Mouse (Mus musculus) hindbrain, embryonic 13.5 days (tissue): ENCODE measurements around the gene Heatr1. TPM values are rescaled to one million over a fixed set of nuclear protein-coding genes. Genes with fewer than 3 reads are reported as not detected.
"Not testable (repeated sequence)": the region's sequence is repeated elsewhere in the genome, so short reads cannot be mapped to it uniquely, and the experiment has no call there.

ENCODE experiments used
- ATAC-seq: fragments of 200-750 bp; cut with Nextera tagmentation; 2 replicates; pipeline ENCODE4 v1.8.0; 2017; ENCODE audit warnings: moderate TSS enrichment; ENCODE audit not compliant: low FRiP score
- H3K27ac ChIP-seq: fragments of 300-500 bp; sonication (generic); 2 replicates; pipeline ENCODE4 v1.5.1; 2015; ENCODE audit warnings: inconsistent platforms, mild to moderate bottlenecking, moderate library complexity
- H3K27me3 ChIP-seq: fragments of 300-500 bp; sonication (generic); 2 replicates; pipeline ENCODE4 v1.6.1; 2015; ENCODE audit warnings: mild to moderate bottlenecking, inconsistent platforms
- H3K36me3 ChIP-seq: fragments of 300-500 bp; sonication (generic); 2 replicates; pipeline ENCODE4 v1.6.1; 2015; ENCODE audit warnings: mild to moderate bottlenecking, inconsistent platforms
- H3K4me1 ChIP-seq: fragments of 300-500 bp; sonication (generic); replicated peaks from 2 replicates; pipeline ENCODE4 v1.6.1; 2015; ENCODE audit warnings: inconsistent platforms
- H3K4me2 ChIP-seq: fragments of 300-500 bp; sonication (generic); 2 replicates; pipeline ENCODE4 v1.6.1; 2015; ENCODE audit warnings: inconsistent platforms, mild to moderate bottlenecking, moderate library complexity
- H3K4me3 ChIP-seq: fragments of 300-500 bp; sonication (generic); 2 replicates; pipeline ENCODE4 v1.5.1; 2015; ENCODE audit warnings: mild to moderate bottlenecking, inconsistent platforms
- H3K9ac ChIP-seq: fragments of 300-500 bp; sonication (generic); 2 replicates; pipeline ENCODE4 v1.6.1; 2015; ENCODE audit warnings: mild to moderate bottlenecking, inconsistent platforms
- H3K9me3 ChIP-seq: fragments of 300-500 bp; sonication (generic); 2 replicates; pipeline ENCODE4 v1.6.1; 2016; ENCODE audit warnings: inconsistent platforms
- WGBS: fragments of 180-500 bp; shearing (Covaris S2); methylation state at CpG from one replicate; pipeline ENCODE4 v1.1.7; 2015; 5-methylcytosine and 5-hydroxymethylcytosine counted together
- polyA plus RNA-seq: library from polyadenylated mRNA; unstranded; fragments of >200 nt; fragmentation: Nextera tagmentation; extraction: Ambion mirVana; gene quantifications from 2 replicates; pipeline ENCODE4 v1.2.1, GENCODE M21; 2015

Heatr1 gene
- polyA plus RNA-seq, 1 experiment from 2014 or later = 12.8 TPM

DNA sequence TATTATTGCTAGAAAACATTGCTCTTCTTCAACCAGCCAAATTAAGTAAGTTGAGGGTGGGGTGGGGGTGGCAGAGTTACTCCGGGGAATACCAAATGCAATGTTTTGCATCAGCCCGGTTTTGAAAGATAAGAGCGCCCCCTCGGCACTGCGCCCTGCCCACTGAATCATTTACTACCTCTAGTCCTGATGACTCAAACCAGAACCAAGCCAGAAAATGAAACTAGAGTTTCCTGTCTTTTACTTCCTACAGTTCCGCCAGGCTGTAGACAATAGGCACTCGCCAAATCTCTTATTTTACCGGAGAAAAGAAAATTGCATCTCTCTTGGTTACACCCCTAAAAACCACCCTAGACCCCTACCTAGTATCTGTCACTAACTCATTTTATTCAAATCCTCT lies 65.6 kb downstream of the Heatr1 start:
- Histone ChIP-seq H3K36me3 (peaks cover 10% of the 10 kb centered on the region), H3K4me3 (peak overlapping the region; percentile 69), H3K9me3 (no peaks in the 10 kb centered on the region), H3K27ac (0 out of 2 replicates have a peak overlapping the region, but pooled peaks have one; percentile 76), H3K27me3 (no peaks in the 10 kb centered on the region), H3K4me1 (peaks cover 18% of the 10 kb centered on the region), H3K4me2 (peak overlapping the region; percentile 75), H3K9ac (peak overlapping the region; percentile 83)
- ATAC-seq = no peak
- 8% methylated on average over 8 of the region's 8 CpGs for WGBS

DNA sequence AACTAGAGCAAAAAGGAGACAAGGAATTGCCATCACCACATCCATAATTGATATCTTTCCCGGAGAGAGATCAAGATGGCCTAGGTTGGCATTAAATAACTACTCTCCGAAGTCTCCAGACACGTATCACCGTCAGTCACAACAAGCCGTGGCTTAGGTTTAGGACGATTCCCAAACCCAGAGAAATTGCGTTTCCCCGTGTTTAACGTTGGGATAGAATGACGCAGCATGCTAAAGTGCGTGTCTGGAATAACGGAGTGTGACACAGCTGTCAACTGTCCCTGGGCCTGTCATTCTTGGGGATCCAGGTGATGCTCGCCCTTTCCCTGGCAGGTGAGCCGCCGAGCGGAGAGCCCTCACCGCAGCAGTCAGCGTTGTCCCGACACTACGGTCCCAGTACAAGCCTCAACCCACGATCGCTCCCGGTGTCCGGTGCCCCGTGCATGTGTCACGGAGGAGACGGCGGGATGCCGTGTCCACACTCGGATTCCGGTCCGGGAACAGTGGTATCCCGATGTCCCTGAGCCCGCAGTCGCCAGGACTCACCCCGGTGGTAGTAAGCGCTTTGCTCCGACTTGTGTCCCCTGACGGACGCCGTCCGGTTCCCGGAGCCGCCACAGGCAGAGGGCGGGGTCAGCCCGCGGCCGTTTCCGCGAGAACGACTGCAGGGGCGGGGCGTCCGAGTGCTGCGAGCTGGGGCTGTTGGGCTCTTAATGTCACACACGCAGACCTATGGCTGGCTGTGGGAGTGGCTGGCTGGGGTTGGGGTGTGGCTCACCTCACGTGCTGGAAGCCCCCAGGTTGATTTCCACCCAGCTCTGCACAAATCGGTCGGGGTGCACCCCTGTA lies 66.3 kb downstream of the Heatr1 start:
- H3K36me3 ChIP-seq = peaks cover 8% of the 10 kb centered on the region
- no peaks in the 10 kb centered on the region for H3K27me3 ChIP-seq
- H3K4me2 ChIP-seq = peak overlapping the region; percentile 75
- H3K4me1 ChIP-seq = peaks cover 18% of the 10 kb centered on the region
- ATAC-seq = peak; percentile 95
- H3K9ac ChIP-seq = peak overlapping the region; percentile 83
- WGBS = under 1% methylated on average over 59 of the region's 59 CpGs
- peak overlapping the region; percentile 69 for H3K4me3 ChIP-seq
- no peaks in the 10 kb centered on the region for H3K9me3 ChIP-seq
- peak overlapping the region; percentile 76 for H3K27ac ChIP-seq

DNA sequence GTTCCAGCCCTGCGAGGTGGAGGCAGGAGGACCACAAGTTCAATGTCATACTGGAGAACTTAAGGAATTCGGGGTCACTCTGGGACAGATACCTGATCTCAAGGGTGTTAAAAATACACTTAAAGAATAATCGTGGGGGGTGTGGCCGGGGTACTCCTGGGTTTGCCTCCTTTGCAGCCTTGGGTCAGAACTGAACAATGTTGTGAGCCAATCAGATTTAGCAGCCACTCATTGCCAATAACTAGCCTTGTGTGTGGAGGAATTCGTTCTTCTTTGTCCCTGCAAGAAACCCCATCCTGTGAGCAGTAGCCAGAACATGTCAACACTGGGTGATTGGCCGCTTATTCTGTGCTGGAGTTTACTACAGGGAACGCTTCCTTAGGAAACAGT lies 66.9 kb downstream of the Heatr1 start:
- Histone ChIP-seq H3K27ac (peak overlapping the region; percentile 76), H3K9ac (peak overlapping the region; percentile 83), H3K4me2 (peak overlapping the region; percentile 75), H3K36me3 (peaks cover 4% of the 10 kb centered on the region), H3K9me3 (no peaks in the 10 kb centered on the region), H3K4me1 (peaks cover 18% of the 10 kb centered on the region), H3K4me3 (peak overlapping the region; percentile 69), H3K27me3 (no peaks in the 10 kb centered on the region)
- peak; percentile 52 for ATAC-seq
- WGBS = 2% methylated on average over 7 of the region's 7 CpGs

DNA sequence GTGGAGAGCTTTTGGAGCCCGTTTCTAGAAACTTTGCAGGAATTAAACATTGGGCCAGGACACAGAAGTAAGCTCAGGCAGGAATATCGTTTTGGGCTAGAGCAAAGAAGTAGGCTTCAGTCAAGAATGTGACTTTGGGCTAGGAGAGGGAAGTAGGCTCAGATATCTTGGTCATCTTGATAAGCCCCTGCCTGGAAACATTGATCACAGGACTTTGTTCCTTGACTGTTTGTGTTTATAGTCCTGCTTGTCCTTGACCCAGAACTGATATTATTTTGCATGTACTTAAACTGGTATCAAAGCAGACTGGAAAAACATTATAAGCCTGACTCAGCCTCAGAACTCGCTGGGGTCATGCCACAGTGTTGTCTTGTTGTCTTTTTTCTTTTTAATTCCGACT lies 67.8 kb downstream of the Heatr1 start:
- Histone ChIP-seq H3K27me3 (no peaks in the 10 kb centered on the region), H3K4me3 (no peak overlapping the region), H3K9me3 (no peaks in the 10 kb centered on the region), H3K36me3 (no peaks in the 10 kb centered on the region), H3K27ac (no peak overlapping the region), H3K4me2 (no peak overlapping the region), H3K4me1 (peaks cover 18% of the 10 kb centered on the region), H3K9ac (no peak overlapping the region)
- ATAC-seq = no peak
- WGBS = 82% methylated on average over 4 of the region's 4 CpGs

DNA sequence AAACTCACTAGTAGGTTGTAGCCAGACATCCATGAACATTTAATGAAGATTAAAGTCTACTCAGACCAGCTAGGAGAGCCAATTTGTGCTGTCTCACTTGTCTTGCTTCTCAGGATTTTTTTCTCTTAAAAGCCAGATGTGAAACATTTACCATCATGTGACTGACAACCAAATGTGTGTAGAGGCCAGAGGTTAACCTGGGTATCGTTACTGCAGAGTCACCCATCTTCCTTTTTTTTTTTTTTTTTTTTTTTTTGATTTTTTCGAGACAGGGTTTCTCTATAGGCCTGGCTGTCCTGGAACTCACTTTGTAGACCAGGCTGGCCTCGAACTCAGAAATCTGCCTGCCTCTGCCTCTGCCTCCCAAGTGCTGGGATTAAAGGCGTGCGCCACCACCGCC lies 69.3 kb downstream of the Heatr1 start:
- not testable (repeated sequence) for H3K9ac ChIP-seq, H3K9me3 ChIP-seq, H3K4me3 ChIP-seq, H3K4me2 ChIP-seq, H3K36me3 ChIP-seq, H3K27ac ChIP-seq, ATAC-seq, H3K27me3 ChIP-seq
- H3K4me1 ChIP-seq = peaks cover 18% of the 10 kb centered on the region
- 86% methylated on average over 6 of the region's 6 CpGs for WGBS

DNA sequence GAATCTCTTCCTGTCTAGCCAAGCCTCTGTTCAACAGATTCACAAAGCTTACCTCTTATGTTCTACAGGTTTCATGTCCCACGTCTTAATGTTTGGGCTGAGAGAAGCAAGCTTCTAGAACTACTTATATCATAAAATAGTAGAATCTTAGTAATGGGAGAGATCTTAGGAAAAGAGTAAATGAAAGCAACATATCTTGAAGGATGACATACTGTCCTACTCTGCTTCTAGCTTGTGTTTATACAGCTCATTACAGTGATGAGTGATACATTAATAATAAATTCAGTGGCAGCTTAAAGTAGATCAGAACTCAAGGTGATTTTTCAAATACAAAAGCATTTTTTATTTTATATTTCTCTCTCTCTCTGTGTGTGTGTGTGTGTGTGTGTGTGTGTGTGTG lies 70.0 kb downstream of the Heatr1 start, which contains the start of gene Lgals8:
TSS of gene Lgals8 (minus strand) at position 101 of the 400 bp plus-strand sequence.
- Histone ChIP-seq H3K9ac (no peak within 1 kb of the TSS), H3K36me3 (no peaks in the 10 kb centered on the region), H3K27me3 (no peaks in the 10 kb centered on the region), H3K4me2 (no peak within 1 kb of the TSS), H3K4me1 (peaks cover 15% of the 10 kb centered on the region), H3K4me3 (no peak within 1 kb of the TSS), H3K27ac (no peak within 1 kb of the TSS), H3K9me3 (no peaks in the 10 kb centered on the region)
- no peak for ATAC-seq
- WGBS = 86% methylated on average over 1 of the region's 1 CpGs

DNA sequence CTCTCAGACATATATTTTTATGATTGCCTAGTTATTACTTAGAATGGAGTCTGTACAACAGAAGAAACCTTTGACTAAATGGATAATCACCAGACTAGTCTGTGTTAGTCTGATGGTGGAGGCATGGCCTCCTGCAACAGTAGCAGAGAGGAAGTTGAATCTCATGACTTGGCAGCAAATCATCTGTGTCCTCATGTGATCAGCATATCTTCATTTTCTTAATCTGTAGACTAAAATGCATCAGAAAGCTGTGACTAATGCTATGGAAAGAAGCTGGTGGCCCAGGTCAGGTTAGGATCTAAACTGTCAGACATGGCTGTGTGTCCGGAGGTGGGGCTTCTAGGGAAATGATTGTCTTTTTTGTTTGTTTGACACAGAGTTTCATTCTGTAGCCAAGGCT lies 73.7 kb downstream of the Heatr1 start:
- Histone ChIP-seq H3K9me3 (no peaks in the 10 kb centered on the region), H3K4me2 (no peak overlapping the region), H3K27me3 (no peaks in the 10 kb centered on the region)

DNA sequence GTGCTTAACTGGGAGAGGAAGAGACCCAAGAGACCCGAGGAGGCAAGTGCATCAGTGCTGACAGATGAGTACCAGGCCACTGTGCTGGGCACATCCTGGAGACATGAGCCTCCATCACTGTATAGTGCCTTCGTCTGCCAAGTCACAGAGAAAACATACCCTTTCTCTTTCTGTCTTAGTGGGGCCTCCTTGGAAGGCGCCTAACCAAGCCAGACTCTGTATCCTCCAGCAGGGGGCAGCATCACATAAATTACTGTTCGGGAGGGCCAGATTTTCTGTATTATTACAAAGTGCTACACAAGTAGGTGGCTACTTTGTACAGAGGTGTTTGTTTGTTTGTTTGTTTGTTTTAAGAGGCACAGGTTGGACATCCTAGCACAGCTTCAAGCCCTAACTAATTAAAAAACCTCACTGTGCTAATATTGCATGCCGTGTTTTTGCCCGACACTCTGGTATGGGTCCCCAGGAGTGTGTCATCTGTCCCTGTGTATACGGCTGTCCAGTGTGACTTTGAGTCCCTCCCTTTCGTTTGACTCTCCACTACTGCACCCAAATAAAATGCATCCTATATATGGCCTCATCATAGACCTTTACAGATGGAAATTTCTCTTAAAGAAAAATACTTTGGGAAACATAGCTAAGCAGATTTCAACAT lies 79.0 kb downstream of the Heatr1 start:
- 38% methylated on average over 8 of the region's 8 CpGs for WGBS
- no peaks in the 10 kb centered on the region for H3K9me3 ChIP-seq

More for the DNA sequence above, 73.7 kb downstream of the Heatr1 start:
- Histone ChIP-seq H3K4me1 (no peaks in the 10 kb centered on the region), H3K9ac (no peak overlapping the region), H3K27ac (no peak overlapping the region), H3K4me3 (no peak overlapping the region), H3K36me3 (no peaks in the 10 kb centered on the region)
- no peak for ATAC-seq
- WGBS = 94% methylated on average over 1 of the region's 1 CpGs

DNA sequence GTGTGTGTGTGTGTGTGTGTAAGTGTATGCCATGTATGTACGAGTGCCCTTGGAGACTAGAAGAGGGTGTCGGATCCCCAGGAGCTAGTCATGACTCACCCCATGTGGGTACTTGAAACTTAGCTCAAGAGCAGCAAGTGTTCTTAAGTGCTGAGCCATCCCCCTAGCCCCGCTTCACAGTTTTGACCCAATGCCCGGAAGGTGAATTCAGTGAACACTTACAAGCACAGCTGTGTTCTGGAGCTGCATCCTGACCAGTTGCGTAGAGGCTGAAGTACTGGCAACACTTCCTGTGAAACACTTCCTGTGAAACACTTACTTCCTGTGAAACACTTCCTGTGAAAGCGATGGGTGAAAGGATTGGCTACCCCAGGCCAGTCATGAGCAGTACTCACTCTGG lies 80.4 kb downstream of the Heatr1 start:
- WGBS = 94% methylated on average over 6 of the region's 6 CpGs
- Histone ChIP-seq H3K9ac (no peak overlapping the region), H3K4me1 (no peaks in the 10 kb centered on the region), H3K4me2 (no peak overlapping the region), H3K36me3 (no peaks in the 10 kb centered on the region), H3K4me3 (no peak overlapping the region), H3K9me3 (no peaks in the 10 kb centered on the region), H3K27ac (no peak overlapping the region), H3K27me3 (no peaks in the 10 kb centered on the region)
- ATAC-seq = no peak

More for the DNA sequence above, 79.0 kb downstream of the Heatr1 start:
- no peak overlapping the region for H3K4me2 ChIP-seq
- H3K4me1 ChIP-seq = no peaks in the 10 kb centered on the region
- no peaks in the 10 kb centered on the region for H3K36me3 ChIP-seq
- H3K9ac ChIP-seq = no peak overlapping the region
- ATAC-seq = peak; percentile 86
- no peaks in the 10 kb centered on the region for H3K27me3 ChIP-seq
- H3K4me3 ChIP-seq = no peak overlapping the region
- no peak overlapping the region for H3K27ac ChIP-seq

DNA sequence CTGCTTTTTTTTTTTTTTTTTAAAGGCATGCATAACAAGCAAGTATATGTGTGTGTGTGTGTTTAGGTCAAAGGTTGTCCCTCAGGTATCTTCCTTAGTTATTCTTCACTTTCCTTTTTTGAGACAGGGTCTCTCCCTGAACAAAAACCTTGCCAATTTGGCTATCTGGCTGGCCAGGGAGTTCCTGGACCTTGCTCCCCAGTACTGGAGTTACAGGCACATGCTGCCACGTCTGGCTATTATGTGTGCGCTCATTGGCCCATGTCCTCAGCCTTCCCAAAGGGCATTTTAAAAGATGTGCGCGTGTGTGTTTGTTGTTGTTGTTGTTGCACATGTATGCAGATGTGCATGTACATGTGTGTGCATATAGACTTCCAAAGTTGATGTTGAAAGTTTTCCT lies 82.1 kb downstream of the Heatr1 start:
- H3K9me3 ChIP-seq = no peaks in the 10 kb centered on the region
- ATAC-seq = no peak
- WGBS = 88% methylated on average over 4 of the region's 4 CpGs
- H3K36me3 ChIP-seq = no peaks in the 10 kb centered on the region
- no peak overlapping the region for H3K9ac ChIP-seq
- H3K4me2 ChIP-seq = no peak overlapping the region
- H3K27ac ChIP-seq = no peak overlapping the region
- no peaks in the 10 kb centered on the region for H3K27me3 ChIP-seq
- H3K4me1 ChIP-seq = no peaks in the 10 kb centered on the region
- H3K4me3 ChIP-seq = no peak overlapping the region

DNA sequence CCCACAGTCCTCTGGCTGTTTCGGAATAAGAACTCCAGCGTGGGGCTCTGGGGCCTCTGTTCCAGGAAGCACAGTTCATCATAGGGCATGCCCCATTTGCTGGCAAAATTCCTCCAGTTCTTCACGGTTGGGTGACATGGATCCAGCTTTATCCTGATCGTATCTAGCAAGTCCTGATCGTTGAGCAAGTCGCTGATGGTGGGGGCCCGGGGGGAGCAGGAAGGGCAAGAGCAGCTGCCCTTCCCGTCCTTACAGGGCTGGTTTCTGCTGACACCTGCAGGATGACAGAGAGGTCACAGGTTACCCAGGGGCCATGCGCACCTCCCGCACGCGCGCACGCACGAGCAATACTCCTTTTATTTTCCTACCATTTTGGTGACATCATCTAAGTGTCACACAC lies 83.5 kb downstream of the Heatr1 start:
- Histone ChIP-seq H3K9ac (no peak overlapping the region), H3K4me1 (no peaks in the 10 kb centered on the region), H3K36me3 (no peaks in the 10 kb centered on the region), H3K4me2 (no peak overlapping the region), H3K4me3 (no peak overlapping the region), H3K27me3 (no peaks in the 10 kb centered on the region), H3K9me3 (no peaks in the 10 kb centered on the region), H3K27ac (no peak overlapping the region)
- no peak for ATAC-seq
- WGBS = 85% methylated on average over 15 of the region's 15 CpGs

DNA sequence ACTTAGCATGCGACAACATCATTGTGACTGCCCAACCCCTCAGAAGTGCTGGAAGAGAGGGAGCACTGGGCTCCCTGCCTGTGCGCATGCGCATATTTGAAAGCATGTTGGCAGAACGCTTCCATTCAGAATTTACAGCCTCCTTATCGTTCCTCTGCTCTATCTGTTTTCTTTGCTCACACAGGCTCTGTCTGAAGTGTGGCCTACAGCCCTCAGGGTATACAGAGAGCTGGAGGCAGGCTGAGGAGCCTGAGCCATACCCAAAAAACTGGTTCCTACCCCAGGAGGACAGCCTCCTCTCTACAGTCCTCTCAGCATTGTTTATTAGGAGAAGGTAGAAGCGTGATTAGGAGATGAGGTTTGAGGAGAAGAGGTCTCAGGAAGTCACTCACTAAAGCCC lies 85.0 kb downstream of the Heatr1 start:
- no peak overlapping the region for H3K9ac ChIP-seq
- H3K27me3 ChIP-seq = no peaks in the 10 kb centered on the region
- H3K4me1 ChIP-seq = no peaks in the 10 kb centered on the region
- H3K36me3 ChIP-seq = no peaks in the 10 kb centered on the region
- ATAC-seq = no peak
- no peak overlapping the region for H3K4me2 ChIP-seq
- WGBS = 81% methylated on average over 6 of the region's 6 CpGs
- no peak overlapping the region for H3K27ac ChIP-seq
- H3K9me3 ChIP-seq = no peaks in the 10 kb centered on the region
- no peak overlapping the region for H3K4me3 ChIP-seq
